Mouse (Mus musculus) c-Kit-negative CD71-positive TER-119-positive erythroid progenitor cells, embryonic 14.5 days (primary cell): ENCODE results near the gene Uba3.

Source experiments
- DNase-seq: peaks from one replicate; pipeline ENCODE4 v3.0.0-alpha.2; 2013; ENCODE audit warnings: low read depth, low spot score

Uba3 gene

DNA sequence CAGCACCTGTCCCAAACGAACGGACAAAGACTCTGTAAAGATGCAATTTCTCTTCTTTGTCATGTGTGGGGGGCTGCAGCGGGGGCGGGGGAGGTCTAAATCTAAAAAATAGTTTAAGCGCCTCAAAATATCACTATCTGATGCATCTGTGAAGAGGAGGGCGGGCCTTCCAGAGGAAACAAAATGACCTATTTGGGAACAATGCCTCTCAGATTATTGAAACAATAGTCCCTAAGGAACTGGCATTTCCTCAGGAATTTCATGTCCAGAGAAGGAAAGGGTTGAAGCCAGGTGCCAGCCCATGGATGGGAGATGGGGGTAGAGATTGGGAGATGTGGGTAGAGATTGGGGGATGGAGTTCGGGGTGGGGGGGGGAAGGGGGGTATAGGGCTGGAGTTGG, 63.6 kb downstream of the Uba3 start:
- no peak for DNase-seq
